Mouse (Mus musculus) B cell, adult 2 months (primary cell): ENCODE measurements at regions not wholly inside any gene's neighbourhood (a gene's known extent, or its start where the extent isn't known, plus 50 kb on each side); places are given as distances from the start of the nearest gene placed in this dataset.
A peak's percentile ranks its signal among the peaks of the same experiment; 100 is the strongest.

Source experiments
- DNase-seq, 2 experiments: peaks; one replicate each; pipeline ENCODE4 v3.0.0; 2022

GRCm38 (mm10) chr12:113424598-113425208 lies 64.6 kb upstream of the Adam6b start:
- DNase-seq: peak; percentile 25 to 41

GRCm38 (mm10) chr12:113425209-113426070 lies 63.9 kb upstream of the Adam6b start:
- DNase-seq: peak; percentile 35 to 52

- peak; percentile 68 to 76 for DNase-seq
These were observed 62.7 kb upstream of the Adam6b start for GRCm38 (mm10) chr12:113426636-113427035.

GRCm38 (mm10) chr12:113427339-113427738 lies 62.0 kb upstream of the Adam6b start:
- DNase-seq: peak; percentile 82 to 86

GRCm38 (mm10) chr12:113428461-113428860 lies 60.9 kb upstream of the Adam6b start:
- peak; percentile 44 to 55 for DNase-seq

- DNase-seq: peak; percentile 37 to 53
These were observed 60.4 kb upstream of the Adam6b start for GRCm38 (mm10) chr12:113428901-113429300.

- DNase-seq: no peak
These were observed 59.0 kb upstream of the Adam6b start for GRCm38 (mm10) chr12:113430340-113430739.
